Mouse (Mus musculus) inflammation-experienced regulatory T-cells, adult 6 months (primary cell): ENCODE data around the gene Tada3. TPM values are rescaled to one million over a fixed set of nuclear protein-coding genes. Genes with fewer than 3 reads are reported as not detected.

Source experiments
- ATAC-seq: one replicate; pipeline ENCODE4 v1.8.0; 2017
- polyA plus RNA-seq, 3 experiments: library from polyadenylated mRNA; unstranded; fragments of 100-300 nt; shearing (Covaris generic); gene quantifications; one replicate each; pipeline ENCODE4 v1.2.1; 2017

The Tada3 gene
- polyA plus RNA-seq: 10 to 100 TPM; 27.5 to 44.5 (median 43.3) TPM

DNA sequence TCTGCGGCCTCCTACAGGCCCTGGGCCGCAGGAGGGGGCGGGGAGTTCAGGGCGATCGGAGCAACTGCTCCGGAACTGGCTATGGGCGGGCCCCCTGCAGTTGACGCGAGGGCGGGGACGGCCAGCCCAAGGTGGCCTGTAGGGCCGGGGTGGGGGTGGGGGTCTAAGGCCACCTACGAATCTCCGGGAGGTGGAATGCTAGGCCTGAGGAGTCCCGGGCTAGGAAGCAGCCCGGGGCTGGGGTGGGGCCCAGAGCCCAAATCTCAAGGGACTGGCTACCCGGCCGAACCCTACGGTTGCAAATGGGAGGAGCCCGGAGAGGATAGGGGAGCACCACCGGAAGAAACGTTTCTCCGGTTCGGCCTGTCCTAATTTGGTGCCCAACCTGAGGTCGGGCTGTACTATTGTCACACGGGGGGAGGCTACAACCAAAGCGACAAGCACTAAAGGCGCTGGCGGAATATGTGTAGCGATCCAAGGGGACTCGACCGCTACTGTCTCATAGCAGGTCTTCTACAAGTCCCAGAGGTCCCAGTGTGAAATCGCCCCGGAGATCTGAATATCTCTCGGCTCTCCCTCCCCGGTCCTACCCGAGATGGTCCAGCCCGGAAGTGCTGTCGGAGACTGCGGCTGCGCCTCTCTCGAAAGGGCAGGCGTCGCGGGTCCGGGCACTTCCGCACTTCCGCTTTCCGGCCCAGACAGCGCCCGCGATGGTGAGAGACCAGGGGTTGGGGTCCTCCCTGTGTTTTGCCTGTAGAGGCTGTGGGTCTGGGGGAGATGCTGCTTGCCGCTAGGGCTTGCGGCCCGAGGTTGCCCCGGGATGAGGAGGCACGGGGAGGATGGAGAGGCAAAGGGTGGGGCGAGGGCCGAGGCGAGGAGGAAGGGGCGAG is at the start of gene Tada3, which contains the start of gene Arpc4:
TSS of gene Tada3 (minus strand) at position 388 of the 890 bp plus-strand sequence.
TSS of gene Arpc4 (plus strand) at position 620 of the 890 bp plus-strand sequence.
- peak; percentile 85 for ATAC-seq

DNA sequence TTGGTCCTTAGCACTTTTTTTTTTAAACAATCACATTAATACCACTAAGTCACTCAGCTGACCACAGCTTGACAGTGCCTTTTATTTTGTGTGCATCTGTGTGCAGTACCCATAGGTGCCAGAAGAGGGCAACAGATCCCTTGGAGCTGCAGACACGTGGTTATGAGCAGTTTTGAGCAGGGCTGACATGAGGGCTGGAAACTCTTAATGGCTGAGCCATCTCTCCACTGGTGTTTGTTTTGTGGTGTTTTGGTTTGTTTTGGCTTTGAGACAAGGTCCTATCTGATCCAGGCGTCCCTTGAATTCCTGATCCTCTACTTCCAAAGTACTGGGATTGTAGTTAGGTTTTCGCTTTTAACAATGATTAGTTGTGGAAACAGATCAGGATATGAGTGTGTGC is 49.7 kb upstream of the Tada3 start:
- ATAC-seq: no peak

DNA sequence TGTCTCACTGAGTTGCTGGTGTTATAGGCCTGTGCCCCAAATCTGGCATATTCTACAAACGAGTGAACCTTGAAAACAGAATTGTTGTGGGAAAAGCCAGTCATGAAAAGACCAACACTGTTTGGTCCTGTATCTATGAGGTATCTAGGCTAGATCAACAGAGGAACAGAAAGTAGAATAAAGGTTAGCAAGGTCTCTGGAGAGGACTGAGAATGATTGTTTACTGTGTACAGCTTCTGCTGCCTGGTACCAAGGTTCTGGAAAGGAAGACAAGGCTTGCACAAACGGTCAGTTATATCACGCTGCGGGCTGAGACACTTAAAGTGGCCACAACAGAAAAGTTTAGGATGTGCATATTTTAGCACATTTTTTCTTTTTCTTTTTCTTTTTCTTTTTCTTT is 49.0 kb upstream of the Tada3 start:
- ATAC-seq: no peak

DNA sequence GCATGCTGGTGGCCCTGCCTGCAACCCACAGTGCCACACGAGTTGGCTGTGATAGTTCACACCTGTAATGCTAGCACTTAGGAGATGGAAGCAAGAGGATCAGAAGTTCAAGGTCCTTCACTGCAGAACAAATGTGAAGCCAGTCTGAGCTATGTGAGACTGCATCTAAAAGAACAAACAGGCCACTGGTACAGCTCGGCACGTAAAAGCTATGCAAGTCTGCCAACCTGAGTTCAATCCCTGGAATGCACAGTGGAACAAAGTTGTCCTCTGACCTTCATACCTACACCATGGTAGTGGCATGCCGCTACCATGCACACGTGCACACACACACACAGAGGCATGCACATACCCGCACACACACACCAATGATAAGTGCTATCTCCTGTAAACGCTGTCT is 46.5 kb upstream of the Tada3 start:
- ATAC-seq: no peak

DNA sequence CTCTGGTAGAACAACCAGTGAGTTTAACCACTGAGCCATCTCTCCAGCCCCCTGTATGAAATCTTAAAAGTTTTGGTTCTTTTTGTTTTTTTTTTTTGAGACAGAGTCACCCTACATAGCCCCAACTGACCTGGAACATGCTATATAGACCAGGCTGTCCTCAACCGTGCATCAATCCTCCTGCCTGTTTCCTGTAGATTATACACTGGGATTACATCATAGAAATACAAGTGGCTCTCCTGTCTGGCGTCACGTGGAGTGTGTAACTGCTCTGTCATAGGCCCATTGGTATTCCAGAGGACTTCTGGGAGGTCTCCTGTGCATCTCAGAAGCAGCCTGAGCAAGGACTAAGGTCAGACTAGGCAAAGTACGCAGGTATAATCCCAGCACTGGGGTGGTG is 45.3 kb upstream of the Tada3 start:
- no peak for ATAC-seq

DNA sequence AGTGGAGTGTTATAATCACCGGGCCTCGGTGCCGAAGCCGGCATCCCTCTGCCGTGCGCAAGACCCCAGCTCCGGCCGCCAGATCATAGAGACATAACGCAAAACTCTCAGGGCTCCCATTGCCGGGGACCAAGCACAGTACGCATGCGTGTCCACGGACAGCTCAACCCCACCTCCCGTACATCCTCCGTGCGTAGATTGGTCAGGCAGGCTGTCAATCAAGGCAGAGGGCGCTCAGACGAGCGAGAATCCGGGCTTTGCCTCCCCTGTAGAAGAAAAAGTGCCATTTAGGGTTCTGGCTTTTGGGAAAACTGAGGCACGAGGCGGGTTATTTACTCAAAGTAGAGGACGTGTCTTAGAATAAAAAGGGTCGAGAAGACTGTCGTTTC is 41.5 kb upstream of the Tada3 start, which contains the start of gene Rpusd3:
TSS of gene Rpusd3 (minus strand) at position 142 of the 389 bp plus-strand sequence.
- peak; percentile 99 for ATAC-seq

DNA sequence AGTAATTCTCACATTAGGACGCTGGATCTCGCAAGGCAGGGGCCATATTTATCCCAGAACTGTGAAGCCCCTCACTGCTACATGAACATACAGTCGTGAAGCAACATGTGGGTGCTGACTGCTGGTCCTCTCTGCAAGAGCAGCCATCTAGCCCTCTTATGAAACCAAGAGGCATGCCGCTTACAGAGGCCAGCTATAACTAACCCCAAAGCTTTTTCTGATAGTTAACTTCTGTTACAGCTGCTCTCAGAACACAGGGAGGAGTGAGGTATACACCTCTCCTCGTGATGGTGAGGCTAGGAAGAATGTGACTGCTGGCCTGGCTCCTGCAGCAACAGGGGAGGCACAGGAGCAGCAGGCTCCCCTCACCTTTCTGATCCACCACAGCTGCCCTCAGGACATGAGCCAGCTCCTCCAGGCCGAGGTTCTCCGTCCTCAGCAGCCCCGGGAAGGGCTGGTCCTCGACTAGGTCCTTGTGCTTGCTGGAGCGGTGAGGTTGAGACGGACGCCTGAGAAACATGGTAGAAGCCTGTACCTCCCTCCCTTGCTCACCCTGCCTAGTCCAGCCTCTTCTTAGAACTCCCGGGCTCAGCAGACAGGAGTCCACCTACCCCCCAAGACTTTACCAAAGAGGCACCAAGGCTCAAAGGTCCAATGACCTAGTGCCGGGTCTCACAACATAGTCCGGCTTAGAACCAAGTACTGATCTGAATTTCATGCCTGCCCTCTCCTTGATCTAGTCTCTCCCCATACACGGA is 40.9 kb upstream of the Tada3 start:
- ATAC-seq: peak; percentile 33

DNA sequence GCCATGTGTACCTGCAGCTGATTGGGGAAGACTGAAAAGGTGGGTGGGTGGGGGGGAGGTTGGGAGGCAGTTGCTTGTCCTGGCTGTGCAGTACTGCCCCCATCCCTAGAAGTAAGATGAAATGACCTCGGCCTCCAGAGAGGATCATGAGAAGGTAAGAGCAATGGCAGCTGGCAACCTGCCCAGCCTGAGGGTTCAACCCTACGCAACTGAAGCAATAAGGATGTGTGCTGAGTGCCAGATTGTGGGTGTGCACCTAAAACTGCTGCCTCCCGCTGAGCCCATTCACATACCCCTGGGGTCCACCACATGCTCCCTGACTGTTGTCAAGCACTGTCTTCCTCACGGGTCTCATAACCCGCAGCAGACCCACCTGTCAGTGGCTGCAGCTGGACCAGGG is 38.7 kb upstream of the Tada3 start:
- ATAC-seq: no peak

DNA sequence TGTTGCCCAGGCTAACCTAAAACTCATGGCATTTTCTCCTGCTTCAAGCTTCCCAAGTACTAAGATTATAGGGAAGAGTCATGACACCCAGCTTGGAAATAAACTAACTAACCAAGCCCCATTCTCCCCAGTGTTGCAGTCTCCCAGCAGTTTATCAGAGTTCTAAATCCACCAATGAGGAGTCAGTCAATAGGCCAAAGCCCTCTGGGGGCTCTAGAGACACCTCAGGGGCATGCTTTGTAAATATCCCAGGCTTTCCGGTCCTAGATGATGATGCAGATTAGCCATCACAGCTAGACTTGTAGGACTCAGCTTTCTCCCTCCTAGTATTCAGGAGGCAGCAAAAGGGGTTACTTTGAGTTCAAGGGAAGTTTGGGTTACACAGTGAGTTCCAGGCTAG is 32.3 kb upstream of the Tada3 start:
- ATAC-seq: no peak

DNA sequence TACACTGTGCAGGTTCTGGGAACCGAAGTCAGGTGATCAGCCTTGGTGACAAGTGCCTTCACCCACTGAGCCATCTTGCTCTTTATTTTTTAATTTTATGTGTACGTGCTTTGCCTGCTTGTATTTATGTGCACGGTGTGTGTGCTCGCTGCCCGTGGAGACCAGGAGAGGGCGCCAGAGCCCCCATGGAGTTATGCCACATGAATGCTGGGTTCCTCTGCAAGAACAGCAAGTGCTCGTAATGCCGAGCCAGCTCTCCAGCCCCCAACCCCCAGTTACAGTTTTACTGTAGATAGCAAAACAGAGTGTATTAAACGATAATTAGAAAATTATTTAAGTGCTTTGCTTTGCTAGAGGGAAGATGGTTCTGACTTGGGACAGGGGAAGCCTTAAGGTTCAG is 29.0 kb upstream of the Tada3 start:
- ATAC-seq: no peak

DNA sequence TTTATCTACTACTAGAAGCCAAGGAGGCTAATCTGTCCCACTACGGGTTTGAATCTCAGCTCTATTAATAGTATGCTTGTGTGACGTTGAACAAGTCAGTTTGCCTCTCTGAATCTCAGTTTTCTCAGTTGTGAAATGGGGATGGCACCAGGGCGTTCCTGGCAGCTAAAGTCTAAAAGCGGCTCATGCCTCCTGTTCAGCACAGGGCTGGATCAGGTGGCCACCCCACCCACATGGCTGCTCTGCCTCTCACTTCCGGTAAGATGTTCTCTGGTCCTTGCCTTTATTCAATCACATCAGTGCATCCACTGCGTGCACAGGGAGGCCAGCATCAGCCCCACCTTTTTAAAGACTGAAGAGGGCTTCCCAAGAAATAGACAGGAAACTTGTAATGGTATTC is 27.8 kb upstream of the Tada3 start:
- no peak for ATAC-seq

DNA sequence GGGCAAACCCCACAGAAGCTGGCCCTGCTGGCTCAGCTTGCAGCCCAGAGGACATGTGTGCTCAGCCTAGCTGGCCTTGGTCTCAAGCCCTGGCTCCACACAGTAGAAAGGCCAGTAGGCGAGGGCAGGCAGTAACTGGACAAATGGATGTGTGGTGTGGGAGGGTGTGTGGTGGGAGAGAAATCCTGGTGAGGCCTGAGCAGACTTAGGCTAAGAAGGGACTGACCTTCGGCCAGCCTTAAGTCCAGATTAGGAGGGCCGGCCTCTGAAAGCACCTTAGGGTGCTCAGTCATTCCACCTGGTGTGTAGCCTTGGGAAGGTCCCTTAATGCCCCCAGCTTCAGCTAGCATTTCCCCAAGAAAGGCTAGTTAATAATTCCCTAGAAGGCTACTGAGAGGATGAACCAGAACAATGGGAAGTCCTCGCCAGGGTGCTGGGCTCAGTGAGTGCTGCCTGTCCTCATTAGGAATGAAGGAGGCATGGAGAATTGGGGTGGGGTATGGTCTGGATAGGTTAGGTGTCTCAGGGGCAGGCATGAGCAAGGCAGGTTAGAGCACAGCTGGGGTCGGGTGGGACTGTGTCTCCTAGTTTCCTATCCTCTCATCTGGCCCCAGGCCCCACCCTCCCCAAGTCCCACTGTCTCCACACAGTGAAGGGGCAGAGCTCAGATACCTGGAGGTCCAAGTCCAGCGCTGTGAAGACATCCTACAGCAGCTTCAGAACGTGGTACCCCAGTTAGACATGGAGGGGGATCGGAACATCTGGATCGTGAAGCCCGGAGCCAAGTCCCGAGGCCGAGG is 27.2 kb upstream of the Tada3 start:
- ATAC-seq: no peak

DNA sequence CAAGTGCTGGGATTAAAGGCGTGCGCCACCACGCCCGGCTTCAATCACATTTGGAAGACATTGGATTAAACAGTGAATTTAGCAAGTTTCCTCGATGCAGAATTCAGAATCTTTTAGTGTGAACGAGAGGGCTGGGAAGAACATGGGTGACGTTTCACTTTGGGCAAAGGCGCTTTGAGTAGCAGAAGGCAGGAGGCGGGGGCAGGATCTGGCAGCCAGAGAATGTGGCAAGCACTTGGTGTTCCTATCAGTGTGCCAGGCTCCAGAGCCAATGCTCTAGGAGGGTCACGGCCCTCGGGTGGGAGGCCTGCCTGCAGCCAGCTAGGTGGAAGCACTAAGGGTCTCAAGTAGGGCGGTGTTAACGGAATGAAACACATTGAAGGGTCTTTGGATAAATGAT is 24.4 kb upstream of the Tada3 start:
- no peak for ATAC-seq

DNA sequence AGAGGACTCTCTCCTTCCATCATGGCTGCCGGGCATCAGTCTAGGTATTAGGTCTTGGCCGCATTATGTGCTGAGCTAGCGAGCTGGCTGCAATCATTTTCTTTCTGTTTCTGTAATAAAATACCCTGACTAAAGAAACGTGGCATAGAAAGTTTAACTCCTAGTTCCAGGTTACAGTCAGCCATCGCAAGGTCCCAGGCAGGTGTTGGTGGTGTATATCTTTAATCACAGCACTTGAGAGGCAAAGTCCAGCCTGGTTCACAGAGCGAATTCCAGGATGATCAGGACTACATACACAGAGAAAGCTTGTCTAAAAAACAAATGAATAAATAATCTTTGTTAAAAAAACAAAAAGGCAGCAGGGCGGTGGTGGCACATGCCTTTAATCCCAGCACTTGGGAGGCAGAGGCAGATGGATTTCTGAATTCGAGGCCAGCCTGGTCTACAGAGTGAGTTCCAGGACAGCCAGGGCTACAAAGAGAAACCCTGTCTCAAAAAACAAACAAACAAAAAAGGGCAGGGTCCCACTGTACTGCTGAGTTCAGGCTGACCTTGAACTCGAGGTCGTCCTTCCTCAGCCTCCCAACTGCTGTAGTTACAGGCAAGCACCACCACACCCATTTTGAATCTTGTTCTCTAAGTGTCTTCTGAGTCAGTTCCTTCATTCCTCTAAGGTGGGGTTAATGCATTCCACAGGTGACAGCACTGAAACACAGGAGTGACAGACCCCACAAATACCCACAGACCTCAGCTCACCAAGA is 18.8 kb upstream of the Tada3 start:
- ATAC-seq: no peak

DNA sequence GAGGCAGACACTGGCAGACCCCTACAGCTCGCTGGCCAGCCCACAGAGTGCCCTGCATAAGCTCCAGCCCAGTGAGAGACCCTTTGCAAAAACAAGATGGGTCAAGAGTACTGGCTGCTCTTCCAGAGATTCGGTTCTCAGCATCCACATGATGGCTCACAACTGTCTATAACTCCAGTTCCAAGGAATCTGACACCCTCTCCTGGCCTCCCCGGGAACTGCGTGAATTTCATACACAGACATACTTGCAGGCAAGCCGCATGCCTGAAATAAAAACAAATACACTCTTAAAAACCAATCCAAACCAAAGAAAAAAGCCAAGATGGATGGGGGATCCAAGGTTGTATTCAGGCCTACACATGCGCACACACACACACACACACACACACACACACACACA is 17.8 kb upstream of the Tada3 start:
- no peak for ATAC-seq

DNA sequence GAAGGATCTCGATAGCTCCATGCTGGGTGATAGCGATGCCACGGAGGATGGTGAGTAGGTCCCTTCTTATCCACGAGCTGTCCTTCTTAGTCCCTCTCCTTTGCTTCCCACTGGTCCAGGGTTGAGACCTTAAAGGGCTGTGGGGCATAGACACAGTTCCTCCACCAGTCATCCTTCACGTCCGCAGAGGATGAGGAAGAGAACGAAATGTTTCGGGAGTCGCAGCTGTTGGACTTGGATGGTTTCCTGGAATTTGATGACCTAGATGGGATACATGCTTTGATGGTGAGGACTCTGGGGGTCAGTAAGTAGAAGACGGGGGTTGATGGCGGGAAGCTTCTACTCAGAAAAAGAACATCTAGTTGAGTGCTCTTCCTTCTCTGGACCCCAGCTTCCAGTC is 17.1 kb upstream of the Tada3 start:
- no peak for ATAC-seq

DNA sequence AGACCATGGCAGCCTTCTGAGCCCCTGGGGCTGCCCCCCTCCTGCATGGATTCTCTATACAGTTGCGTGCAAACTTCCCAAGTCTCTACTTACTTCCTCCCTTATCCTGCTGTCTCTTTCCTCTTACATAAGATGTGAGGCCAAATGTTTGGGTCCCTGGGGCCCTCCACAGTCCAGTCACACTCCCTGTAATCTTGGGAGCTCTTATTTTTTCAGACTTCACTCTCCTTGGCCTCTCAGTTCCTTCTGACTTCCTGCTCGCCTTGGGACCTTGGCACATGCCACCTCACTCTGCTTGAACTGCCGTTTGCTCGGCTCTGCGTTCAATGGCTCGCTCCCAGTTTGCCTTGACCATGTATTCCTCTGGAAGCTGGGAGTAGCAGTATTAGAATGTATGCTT is 16.3 kb upstream of the Tada3 start:
- no peak for ATAC-seq

DNA sequence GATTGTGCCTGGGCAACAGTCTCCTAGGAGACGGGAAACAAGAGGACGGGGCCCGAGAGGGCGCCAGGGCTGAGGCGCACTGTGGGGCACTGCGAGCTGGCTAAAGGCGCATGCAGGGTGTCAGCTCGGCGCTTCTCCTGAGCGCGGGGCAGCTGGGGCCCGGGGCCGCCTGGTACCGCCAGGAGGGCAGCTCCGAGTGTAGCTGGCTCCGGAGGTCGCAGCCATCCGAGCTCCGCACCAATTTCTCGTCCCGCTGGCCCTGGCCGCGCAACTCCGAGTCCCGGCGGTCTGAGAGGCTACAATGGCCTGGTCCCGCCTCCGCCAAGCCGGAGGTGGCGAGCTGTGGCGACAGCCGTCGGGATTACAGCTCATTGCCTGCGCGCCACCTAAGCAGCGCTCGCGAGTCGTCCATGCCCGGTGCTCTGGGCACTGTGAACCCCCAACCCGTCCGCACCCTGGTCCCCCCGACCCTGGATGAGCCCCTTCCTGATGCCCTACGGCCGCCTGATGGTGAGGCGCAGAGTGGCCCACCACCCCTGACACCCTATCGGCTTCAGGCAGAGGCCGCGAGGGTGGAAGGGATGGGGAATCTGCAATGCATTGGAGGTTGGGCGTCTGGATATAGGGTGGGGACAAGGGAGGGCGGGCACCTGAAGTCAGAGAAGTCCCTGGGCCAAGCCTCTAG is 14.8 kb upstream of the Tada3 start:
- ATAC-seq: no peak

DNA sequence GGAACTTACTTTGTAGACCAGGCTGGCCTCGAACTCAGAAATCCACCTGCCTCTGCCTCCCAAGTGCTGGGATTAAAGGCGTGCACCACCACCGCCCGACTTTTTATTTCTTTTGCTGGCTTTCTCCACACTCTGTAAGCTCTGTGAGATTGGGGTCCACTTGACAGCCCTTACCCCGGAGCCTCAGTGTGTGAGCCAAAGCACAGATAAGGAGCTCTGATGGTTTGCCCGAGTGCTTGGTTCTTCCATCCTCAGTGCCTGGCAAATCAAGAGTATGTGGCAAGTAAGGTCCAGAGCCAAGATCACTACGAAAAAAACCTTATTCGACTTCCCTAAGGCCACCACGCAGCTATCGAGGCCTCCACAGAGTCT is 14.3 kb upstream of the Tada3 start:
- ATAC-seq: no peak

DNA sequence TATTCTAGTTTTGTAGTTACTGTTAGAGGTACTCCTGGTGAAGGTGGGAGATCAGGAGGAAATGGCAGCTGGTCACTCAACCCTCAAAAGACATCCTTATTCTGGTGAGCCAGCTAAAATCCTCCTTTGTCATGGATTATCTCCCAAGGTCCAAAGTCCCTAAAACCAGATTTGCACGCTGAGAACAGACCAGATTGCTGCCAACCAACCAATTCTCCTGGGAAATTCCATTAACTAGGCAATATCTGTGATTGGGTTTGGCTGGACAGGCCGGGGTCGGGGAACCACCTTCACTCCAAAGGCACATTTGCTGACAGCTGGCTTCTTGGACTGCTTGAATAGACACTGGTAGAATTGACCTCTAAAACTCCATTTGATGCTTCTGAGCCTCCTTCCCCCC is 13.0 kb upstream of the Tada3 start:
- no peak for ATAC-seq

DNA sequence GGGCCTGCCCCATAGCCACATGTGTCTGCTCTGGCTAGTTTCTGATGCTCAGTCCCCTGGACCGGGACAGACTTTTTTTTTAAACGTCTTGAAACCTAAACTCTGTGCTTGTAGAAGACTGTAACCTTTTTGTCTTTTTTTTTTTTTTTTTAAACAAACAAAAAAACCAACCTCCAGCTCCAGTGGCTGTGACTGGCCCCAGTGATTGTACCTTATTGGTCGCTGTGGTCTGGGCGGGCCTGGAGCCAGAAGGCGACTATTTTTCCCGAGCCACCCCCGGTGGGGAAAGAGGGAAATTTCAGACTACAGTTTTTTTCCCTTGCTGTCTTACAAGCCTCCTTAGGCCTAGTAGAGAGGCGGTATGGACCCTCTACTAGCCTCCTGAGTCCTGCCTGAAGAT is 11.3 kb upstream of the Tada3 start, which contains the start of gene Ttll3:
TSS of gene Ttll3 (plus strand) at position 301 of the 400 bp plus-strand sequence.
- ATAC-seq: no peak

DNA sequence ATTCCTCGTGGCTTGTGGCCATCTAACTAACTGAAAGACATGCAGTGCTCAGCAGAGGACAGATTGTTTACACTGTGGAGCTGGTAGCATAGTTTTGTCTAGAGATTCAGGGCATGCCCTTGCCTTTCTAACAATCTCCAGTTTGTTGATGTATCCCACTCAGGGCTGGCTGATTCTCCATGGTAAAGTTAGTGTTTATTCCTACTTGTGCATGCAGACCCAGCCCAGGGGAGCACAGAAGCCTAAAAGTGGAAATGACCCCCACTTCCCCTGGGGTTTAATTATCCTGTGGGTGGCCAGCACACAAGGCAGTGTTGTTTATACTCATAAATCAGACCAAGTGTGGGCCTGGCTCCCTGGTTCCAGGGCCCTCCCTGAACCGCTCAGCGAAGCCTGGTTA is 8.3 kb upstream of the Tada3 start:
- no peak for ATAC-seq
